Mouse (Mus musculus) olfactory bulb, adult 2 months (tissue): ENCODE results near the gene Vstm2l.

Experiments
- CTCF ChIP-seq: fragments of 200-500 bp; IDR thresholded peaks from 2 replicates; pipeline ENCODE4 v1.5.1; 2012; ENCODE audit warnings: low read depth, mild to moderate bottlenecking, low read length, moderate library complexity; ENCODE audit not compliant: insufficient read depth
- POLR2A ChIP-seq: fragments of 200-500 bp; IDR thresholded peaks from 2 replicates; pipeline ENCODE4 v1.6.1; 2012; ENCODE audit warnings: mild to moderate bottlenecking, low read depth, low read length, moderate library complexity; ENCODE audit not compliant: insufficient read depth

- TF ChIP-seq CTCF: no peak
- no peak for TF ChIP-seq POLR2A
Observed at GRCm38 (mm10) chr2:157932655-157933054, 18.2 kb downstream of the Vstm2l start.
